Mouse (Mus musculus): ENCODE data around the gene Enoph1.

GRCm38 (mm10) chr5:100007040-100007375 lies 32.8 kb upstream of the Enoph1 start:
- TF ChIP-seq CTCF (IDR thresholded peaks at IDR 0.05; ENCODE audit: insufficient read depth, low read depth, low read length) (no peak), POLR2A (IDR thresholded peaks at IDR 0.05; ENCODE audit: insufficient read depth, low read depth, low read length) (no peak)

Measured in olfactory bulb, adult 2 months (tissue).